Mouse (Mus musculus): Measurements from ENCODE around the gene Fam186b. TPM values are rescaled to one million over a fixed set of nuclear protein-coding genes. Genes with fewer than 3 reads are reported as not detected.

Fam186b gene
- total and polyA plus RNA-seq, 2 experiments from 2014 or later: 0.22 TPM; not detected in 1

GRCm38 (mm10) chr15:99222794-99223584 lies 72.7 kb downstream of the Fam186b start:
- no peak for DNase-seq (ENCODE audit: low spot score)
- Histone ChIP-seq H3K27me3 (ENCODE audit: control insufficient read depth, insufficient read depth, low read length) (peaks cover 86% of the 10 kb centered on the region), H3K4me3 (ENCODE audit: low read depth, low read length) (peak overlapping the region; percentile 55), H3K4me1 (ENCODE audit: control insufficient read depth, insufficient read depth) (peaks cover 4% of the 10 kb centered on the region; the same call in 1 of the 2 replicates), H3K9me3 (replicated peaks; ENCODE audit: control insufficient read depth, low read length) (no peaks in the 10 kb centered on the region), H3K36me3 (replicated peaks; ENCODE audit: control insufficient read depth, insufficient read depth, low read length) (no peaks in the 10 kb centered on the region), H3K27ac (ENCODE audit: low read depth) (no peak overlapping the region), H3K9ac (replicated peaks; ENCODE audit: low read depth, low read length) (no peak overlapping the region), H3K4me2 (ENCODE audit: low read depth, low read length) (peak overlapping the region; percentile 79)
- TF ChIP-seq EP300 (IDR thresholded peaks at IDR 0.05; ENCODE audit: low read depth): no peak
- TF ChIP-seq CTCF (IDR thresholded peaks at IDR 0.05; ENCODE audit: low read depth): no peak
- WGBS: 7% methylated on average over 18 of the region's 18 CpGs
- no peak for ATAC-seq (ENCODE audit: insufficient read depth, low read depth)

GRCm38 (mm10) chr15:99221315-99221952 lies 74.3 kb downstream of the Fam186b start:
- no peak for TF ChIP-seq EP300 (IDR thresholded peaks at IDR 0.05; ENCODE audit: low read depth)
- no peak for TF ChIP-seq CTCF (IDR thresholded peaks at IDR 0.05; ENCODE audit: low read depth)
- H3K4me1 ChIP-seq (ENCODE audit: control insufficient read depth, insufficient read depth): peaks cover 4% of the 10 kb centered on the region; the same call in 1 of the 2 replicates
- H3K4me2 ChIP-seq (ENCODE audit: low read depth, low read length): no peak overlapping the region
- no peak overlapping the region for H3K4me3 ChIP-seq (ENCODE audit: low read depth, low read length)
- H3K36me3 ChIP-seq (replicated peaks; ENCODE audit: control insufficient read depth, insufficient read depth, low read length): no peaks in the 10 kb centered on the region
- H3K27ac ChIP-seq (ENCODE audit: low read depth): no peak overlapping the region
- 21% methylated on average over 8 of the region's 8 CpGs for WGBS
- peaks cover 70% of the 10 kb centered on the region for H3K27me3 ChIP-seq (ENCODE audit: control insufficient read depth, insufficient read depth, low read length)
- no peaks in the 10 kb centered on the region for H3K9me3 ChIP-seq (replicated peaks; ENCODE audit: control insufficient read depth, low read length)
- no peak for ATAC-seq (ENCODE audit: insufficient read depth, low read depth)
- H3K9ac ChIP-seq (replicated peaks; ENCODE audit: low read depth, low read length): no peak overlapping the region
- no peak for DNase-seq (ENCODE audit: low spot score)

Other genes with a start within 250 kb of the Fam186b start
- gene Prph, start 240.7 kb downstream of the Fam186b start, total RNA-seq (2014; rRNA removed; ENCODE audit: low replicate concordance): 2.0 TPM in 1 of 2 replicates, not detected in the other
- 0.07 and 0.84 TPM in 2 replicates for gene Prph, start 240.7 kb downstream of the Fam186b start, polyA plus RNA-seq (2015; fragmentation: Nextera tagmentation; extraction: Ambion mirVana)
- 16.2 and 19.1 TPM in 2 replicates for gene Troap, start 221.3 kb downstream of the Fam186b start, total RNA-seq (2014; rRNA removed; ENCODE audit: low replicate concordance)
- gene Troap, start 221.3 kb downstream of the Fam186b start, polyA plus RNA-seq (2015; fragmentation: Nextera tagmentation; extraction: Ambion mirVana): 7.0 and 8.1 TPM in 2 replicates
- gene C1ql4, start 208.1 kb downstream of the Fam186b start, total RNA-seq (2014; rRNA removed; ENCODE audit: low replicate concordance): not detected in 2 replicates
- 0.20 TPM in 1 of 2 replicates, not detected in the other for gene C1ql4, start 208.1 kb downstream of the Fam186b start, polyA plus RNA-seq (2015; fragmentation: Nextera tagmentation; extraction: Ambion mirVana)
- gene Dnajc22, start 202.7 kb downstream of the Fam186b start, total RNA-seq (2014; rRNA removed; ENCODE audit: low replicate concordance): 2.3 TPM in 1 of 2 replicates, not detected in the other
- 0.29 and 0.61 TPM in 2 replicates for gene Dnajc22, start 202.7 kb downstream of the Fam186b start, polyA plus RNA-seq (2015; fragmentation: Nextera tagmentation; extraction: Ambion mirVana)
- gene Spats2, start 170.0 kb downstream of the Fam186b start, total RNA-seq (2014; rRNA removed; ENCODE audit: low replicate concordance): 17.6 and 22.5 TPM in 2 replicates
- 15.0 and 16.1 TPM in 2 replicates for gene Spats2, start 170.0 kb downstream of the Fam186b start, polyA plus RNA-seq (2015; fragmentation: Nextera tagmentation; extraction: Ambion mirVana)
- gene Kcnh3, start 71.0 kb downstream of the Fam186b start, total RNA-seq (2014; rRNA removed; ENCODE audit: low replicate concordance): 0.19 and 2.0 TPM in 2 replicates
- 0.07 and 0.08 TPM in 2 replicates for gene Kcnh3, start 71.0 kb downstream of the Fam186b start, polyA plus RNA-seq (2015; fragmentation: Nextera tagmentation; extraction: Ambion mirVana)
- gene Mcrs1, start 43.9 kb downstream of the Fam186b start, total RNA-seq (2014; rRNA removed; ENCODE audit: low replicate concordance): 211 and 235 TPM in 2 replicates
- 128 and 141 TPM in 2 replicates for gene Mcrs1, start 43.9 kb downstream of the Fam186b start, polyA plus RNA-seq (2015; fragmentation: Nextera tagmentation; extraction: Ambion mirVana)
- 25.4 and 26.9 TPM in 2 replicates for gene Prpf40b, start 801 bp downstream of the Fam186b start, total RNA-seq (2014; rRNA removed; ENCODE audit: low replicate concordance)
- 27.4 and 29.3 TPM in 2 replicates for gene Prpf40b, start 801 bp downstream of the Fam186b start, polyA plus RNA-seq (2015; fragmentation: Nextera tagmentation; extraction: Ambion mirVana)
- 18.2 and 21.6 TPM in 2 replicates for gene Fmnl3, start 74.6 kb upstream of the Fam186b start, total RNA-seq (2014; rRNA removed; ENCODE audit: low replicate concordance)
- gene Fmnl3, start 74.6 kb upstream of the Fam186b start, polyA plus RNA-seq (2015; fragmentation: Nextera tagmentation; extraction: Ambion mirVana): 10.1 and 12.1 TPM in 2 replicates
- gene Tmbim6, start 97.0 kb upstream of the Fam186b start, total RNA-seq (2014; rRNA removed; ENCODE audit: low replicate concordance): 190 and 225 TPM in 2 replicates
- 188 and 200 TPM in 2 replicates for gene Tmbim6, start 97.0 kb upstream of the Fam186b start, polyA plus RNA-seq (2015; fragmentation: Nextera tagmentation; extraction: Ambion mirVana)
- 7.5 and 35.0 TPM in 2 replicates for gene Nckap5l, start 161.9 kb upstream of the Fam186b start, total RNA-seq (2014; rRNA removed; ENCODE audit: low replicate concordance)
- gene Nckap5l, start 161.9 kb upstream of the Fam186b start, polyA plus RNA-seq (2015; fragmentation: Nextera tagmentation; extraction: Ambion mirVana): 3.7 and 5.0 TPM in 2 replicates
- 3.5 and 11.0 TPM in 2 replicates for gene Bcdin3d, start 178.8 kb upstream of the Fam186b start, total RNA-seq (2014; rRNA removed; ENCODE audit: low replicate concordance)
- 12.5 and 13.1 TPM in 2 replicates for gene Bcdin3d, start 178.8 kb upstream of the Fam186b start, polyA plus RNA-seq (2015; fragmentation: Nextera tagmentation; extraction: Ambion mirVana)
- not detected in 2 replicates for gene Faim2, start 232.3 kb upstream of the Fam186b start, total RNA-seq (2014; rRNA removed; ENCODE audit: low replicate concordance)
- gene Faim2, start 232.3 kb upstream of the Fam186b start, polyA plus RNA-seq (2015; fragmentation: Nextera tagmentation; extraction: Ambion mirVana): 0.11 TPM in 1 of 2 replicates, not detected in the other